Comparison of ENCODE assay signal across 30 mouse cellular contexts in the genomic region with DNA sequence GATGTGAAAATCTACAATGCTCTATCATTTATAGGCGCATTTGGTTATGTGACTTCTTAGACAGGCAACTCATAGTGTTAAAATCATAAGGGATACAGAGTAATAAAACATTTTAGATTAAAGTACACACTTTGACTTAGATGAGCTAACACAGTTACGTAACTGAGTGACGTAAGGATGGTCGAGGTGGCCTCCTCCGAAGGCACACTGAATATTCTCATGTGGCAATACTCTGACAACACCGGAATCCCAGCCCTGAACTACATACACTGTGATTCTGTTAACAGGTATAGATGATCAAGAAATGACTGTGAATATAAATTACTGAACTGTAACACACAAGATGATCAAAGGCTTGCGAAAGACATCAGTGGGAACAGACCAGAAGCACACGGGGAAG. TPM values are rescaled to one million over a fixed set of nuclear protein-coding genes. Genes with fewer than 3 reads are reported as not detected.
DNase-seq lines count a peak whose midpoint lies in the region; ATAC-seq lines count a peak whose summit lies in the region.
"Had no signal": no experiment of that assay in that cellular context is flagged by ENCODE, and none has a peak within 500 bp of the region (broad histone marks: within the 10 kb centered on the region; RNA-seq: fewer than 3 reads in every experiment).

No protein-coding gene starts in this region.

- WGBS in heart, embryonic 11.5 days (ENCODE audit: insufficient replicate concordance): 94% methylated on average over 8 of the region's 8 CpGs
- 95% methylated on average over 8 of the region's 8 CpGs for WGBS in midbrain, embryonic 10.5 days
- WGBS in midbrain, embryonic 13.5 days: 94% methylated on average over 8 of the region's 8 CpGs

- no peak overlapping the region for H3K27ac ChIP-seq in heart, embryonic 11.5 days (ENCODE audit: low read depth, low read length)
- H3K27ac ChIP-seq in midbrain, embryonic 10.5 days (replicated peaks): no peak overlapping the region
- no peak overlapping the region for H3K27ac ChIP-seq in midbrain, embryonic 13.5 days
- H3K27ac ChIP-seq: forebrain, embryonic 10.5 days; forebrain, embryonic 13.5 days; heart, embryonic 13.5 days; hindbrain, embryonic 14.5 days; hindbrain, postnatal 0 days had no signal

- H3K9me3 ChIP-seq in heart, embryonic 11.5 days (replicated peaks; ENCODE audit: control insufficient read depth, low read length): no peaks in the 10 kb centered on the region
- no peaks in the 10 kb centered on the region for H3K9me3 ChIP-seq in midbrain, embryonic 10.5 days (replicated peaks)
- H3K9me3 ChIP-seq in midbrain, embryonic 13.5 days: no peaks in the 10 kb centered on the region
- H3K9me3 ChIP-seq: forebrain, embryonic 10.5 days; forebrain, embryonic 13.5 days; G1E; heart, embryonic 13.5 days had no signal

- H3K4me1 ChIP-seq in heart, embryonic 11.5 days (ENCODE audit: control insufficient read depth, insufficient read depth, low read length): no peaks in the 10 kb centered on the region
- peaks cover 12% of the 10 kb centered on the region; the same call in 1 of the 2 replicates for H3K4me1 ChIP-seq in midbrain, embryonic 10.5 days
- H3K4me1 ChIP-seq in midbrain, embryonic 13.5 days (replicated peaks): 0 out of 2 replicates have a peak, but pooled peaks cover 3% of the 10 kb centered on the region
- H3K4me1 ChIP-seq: forebrain, embryonic 13.5 days; heart, embryonic 13.5 days had no signal

- H3K4me2 ChIP-seq in heart, embryonic 11.5 days: no peak overlapping the region
- H3K4me2 ChIP-seq in midbrain, embryonic 13.5 days (replicated peaks): no peak overlapping the region
- H3K4me2 ChIP-seq: forebrain, embryonic 13.5 days; heart, embryonic 13.5 days; hindbrain, embryonic 14.5 days had no signal

- H3K36me3 ChIP-seq in heart, embryonic 11.5 days (ENCODE audit: control insufficient read depth, insufficient read depth, low read length): peaks cover 12% of the 10 kb centered on the region
- H3K36me3 ChIP-seq in midbrain, embryonic 10.5 days: peaks cover 21% of the 10 kb centered on the region
- H3K36me3 ChIP-seq in midbrain, embryonic 13.5 days: 0 out of 2 replicates have a peak, but pooled peaks cover 3% of the 10 kb centered on the region
- H3K36me3 ChIP-seq: G1E had no signal

- no peak for ATAC-seq in heart, embryonic 11.5 days (replicated peaks; ENCODE audit: insufficient number of reproducible peaks, low FRiP score, low TSS enrichment)
- no peak for ATAC-seq in midbrain, embryonic 13.5 days
- peak; percentile 66 for ATAC-seq in granulocyte monocyte progenitor cell, adult 5-6 weeks (replicated peaks; ENCODE audit: poor library complexity, severe bottlenecking)
- ATAC-seq: forebrain, embryonic 13.5 days; forebrain, embryonic 16.5 days; hindbrain, postnatal 0 days had no signal

- DNase-seq in heart, adult 11 months: peak; percentile 43
- peak; percentile 2 for DNase-seq in midbrain, embryonic 10.5 days (ENCODE audit: low spot score)
- no peak for DNase-seq in left cerebral cortex, adult 8-10 months (ENCODE audit: low spot score in 2 of 2)
- no peak for DNase-seq in yolk sac, embryonic 10.5 days (ENCODE audit: low spot score)
- DNase-seq: adrenal gland, postnatal 10 days; adrenal gland, postnatal 36 days; B cell, adult 2 months; cerebellum, adult 18-20 months; cerebellum, adult 9-10 months; cerebellum, postnatal 14 days; gastrocnemius, postnatal 10 days; gastrocnemius, postnatal 36 days; heart, adult 18-20 months; heart, postnatal 14 days; heart, postnatal 4 days had no signal

- no peak overlapping the region for H3K4me3 ChIP-seq in heart, embryonic 11.5 days (ENCODE audit: low read depth, low read length)
- no peak overlapping the region for H3K4me3 ChIP-seq in midbrain, embryonic 10.5 days
- H3K4me3 ChIP-seq in midbrain, embryonic 13.5 days (replicated peaks): no peak overlapping the region
- H3K4me3 ChIP-seq: forebrain, embryonic 10.5 days; forebrain, embryonic 13.5 days; heart, embryonic 13.5 days had no signal

- no peak overlapping the region for H3K9ac ChIP-seq in heart, embryonic 11.5 days (ENCODE audit: low read depth, low read length)
- H3K9ac ChIP-seq in midbrain, embryonic 13.5 days (replicated peaks): no peak overlapping the region
- H3K9ac ChIP-seq: forebrain, embryonic 13.5 days; heart, embryonic 13.5 days; hindbrain, embryonic 14.5 days had no signal

- no peaks in the 10 kb centered on the region for H3K27me3 ChIP-seq in heart, embryonic 11.5 days (ENCODE audit: control insufficient read depth, insufficient read depth, low read length)
- H3K27me3 ChIP-seq in midbrain, embryonic 10.5 days (ENCODE audit: low read depth, poor library complexity, severe bottlenecking): no peaks in the 10 kb centered on the region
- no peaks in the 10 kb centered on the region for H3K27me3 ChIP-seq in midbrain, embryonic 13.5 days
- H3K27me3 ChIP-seq: CH12.LX; forebrain, embryonic 13.5 days; heart, embryonic 13.5 days had no signal

RNA-seq across cellular contexts. Expression of a gene that starts 47.5 kb away (rescaled TPM):
- not detected in 2 replicates for polyA plus RNA-seq in heart, embryonic 11.5 days (2014; fragmentation: Nextera tagmentation; extraction: Ambion mirVana)
- polyA plus RNA-seq in midbrain, embryonic 10.5 days (2016; fragmentation: Nextera tagmentation; extraction: Ambion mirVana): 0.06 and 0.30 TPM in 2 replicates
- polyA plus RNA-seq in midbrain, embryonic 13.5 days (2015; fragmentation: Nextera tagmentation; extraction: Ambion mirVana): 0.13 and 0.27 TPM in 2 replicates
- total RNA-seq in granulocyte monocyte progenitor cell, adult 5-6 weeks (2014; fragmentation: Nextera tagmentation): not detected in 2 replicates
- not detected in 2 replicates for total RNA-seq in granulocyte monocyte progenitor cell, adult 5-6 weeks (2017)
- under 1 TPM in 2 of 4 experiments, not detected in 2; 0.16 to 0.24 TPM for total RNA-seq in left cerebral cortex, adult 8-10 months (2022)
- total RNA-seq: adrenal gland, postnatal 10 days; adrenal gland, postnatal 36 days; CH12.LX; gastrocnemius, adult 18-20 months; gastrocnemius, postnatal 10 days; gastrocnemius, postnatal 36 days; heart, adult 18-20 months; heart, postnatal 14 days; heart, postnatal 4 days had no signal
- polyA plus RNA-seq: embryonic facial prominence, embryonic 11.5 days; embryonic facial prominence, embryonic 14.5 days; forebrain, embryonic 10.5 days; forebrain, embryonic 13.5 days; G1E; heart, embryonic 13.5 days; heart, embryonic 16.5 days had no signal

Comparison
In these comparisons a context has a peak if more than half of its experiments do, and no peak if none do; other contexts are left out.
1. DNase-seq: peak in heart, adult 11 months (single experiment) and midbrain, embryonic 10.5 days (single experiment); none in left cerebral cortex, adult 8-10 months (0 of 2) and yolk sac, embryonic 10.5 days (single experiment).